Mouse (Mus musculus): ENCODE results near the gene Gse1. TPM values are rescaled to one million over a fixed set of nuclear protein-coding genes. Genes with fewer than 3 reads are reported as not detected.

Gene Gse1
- polyA plus RNA-seq, 1 experiment: 55.9 TPM

DNA sequence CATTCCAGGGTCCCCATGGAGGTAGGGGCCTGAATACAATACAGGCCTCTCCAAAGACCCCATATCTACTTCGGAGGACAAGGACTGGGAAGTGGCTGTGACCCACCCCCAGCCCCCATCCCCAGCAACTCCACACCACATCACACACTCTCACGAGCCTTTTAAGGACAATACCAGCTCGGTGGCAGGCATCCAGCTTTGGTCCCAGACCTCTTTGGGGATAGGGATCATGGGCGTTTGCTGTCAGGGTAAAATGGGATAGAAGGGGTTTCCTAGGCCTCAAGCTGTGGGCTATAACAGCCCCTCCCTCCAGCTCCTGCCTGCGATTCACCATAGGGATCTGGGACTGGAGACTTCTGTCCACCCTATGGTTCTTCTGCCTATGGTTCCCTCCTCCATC lies 36.6 kb upstream of the Gse1 start:
- 66% methylated on average over 5 of the region's 5 CpGs for WGBS

DNA sequence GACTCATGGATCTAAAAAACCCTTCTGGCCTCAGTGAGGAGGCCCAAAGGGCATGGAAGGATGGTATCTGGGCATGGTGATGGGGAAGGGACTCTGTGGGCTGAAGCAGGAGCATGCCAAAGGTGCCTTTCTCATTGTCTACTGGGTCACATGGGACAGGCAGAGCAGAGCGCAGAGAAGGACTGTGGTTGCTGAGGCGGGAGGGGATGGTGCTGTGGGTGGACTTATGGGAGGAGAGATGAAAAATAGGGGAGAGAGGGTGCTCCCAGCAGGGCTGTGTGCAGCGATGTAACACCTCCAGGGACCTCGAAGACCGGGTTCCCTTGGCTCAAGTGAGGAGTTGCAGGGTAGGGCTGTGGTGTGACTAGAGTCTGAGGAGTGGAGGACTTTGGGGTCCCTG lies 36.1 kb upstream of the Gse1 start:
- no peak overlapping the region for H3K27ac ChIP-seq (ENCODE audit: insufficient read depth, low read depth, low read length)
- H3K27me3 ChIP-seq (ENCODE audit: control insufficient read depth, insufficient read depth, low read length): no peaks in the 10 kb centered on the region
- H3K4me3 ChIP-seq (ENCODE audit: low read depth, low read length): no peak overlapping the region
- H3K4me1 ChIP-seq (ENCODE audit: control insufficient read depth, insufficient read depth, insufficient read length, low read length): peaks cover 5% of the 10 kb centered on the region
- H3K36me3 ChIP-seq (ENCODE audit: control insufficient read depth, insufficient read depth, low read length): no peaks in the 10 kb centered on the region
- WGBS: 95% methylated on average over 5 of the region's 5 CpGs
- TF ChIP-seq CTCF (IDR thresholded peaks at IDR 0.05; ENCODE audit: extremely low read depth, insufficient read length, insufficient replicate concordance, low read depth, low read length) (no peak), POLR2A (IDR thresholded peaks at IDR 0.05; ENCODE audit: low read depth, low read length) (no peak)

More for the DNA sequence above, 36.6 kb upstream of the Gse1 start:
- Histone ChIP-seq H3K27me3 (ENCODE audit: control insufficient read depth, insufficient read depth, low read length) (no peaks in the 10 kb centered on the region), H3K36me3 (ENCODE audit: control insufficient read depth, insufficient read depth, low read length) (no peaks in the 10 kb centered on the region), H3K4me3 (ENCODE audit: low read depth, low read length) (no peak overlapping the region), H3K27ac (ENCODE audit: insufficient read depth, low read depth, low read length) (no peak overlapping the region), H3K4me1 (ENCODE audit: control insufficient read depth, insufficient read depth, insufficient read length, low read length) (peaks cover 5% of the 10 kb centered on the region)
- TF ChIP-seq CTCF (IDR thresholded peaks at IDR 0.05; ENCODE audit: extremely low read depth, insufficient read length, insufficient replicate concordance, low read depth, low read length) (no peak), POLR2A (IDR thresholded peaks at IDR 0.05; ENCODE audit: low read depth, low read length) (no peak)

DNA sequence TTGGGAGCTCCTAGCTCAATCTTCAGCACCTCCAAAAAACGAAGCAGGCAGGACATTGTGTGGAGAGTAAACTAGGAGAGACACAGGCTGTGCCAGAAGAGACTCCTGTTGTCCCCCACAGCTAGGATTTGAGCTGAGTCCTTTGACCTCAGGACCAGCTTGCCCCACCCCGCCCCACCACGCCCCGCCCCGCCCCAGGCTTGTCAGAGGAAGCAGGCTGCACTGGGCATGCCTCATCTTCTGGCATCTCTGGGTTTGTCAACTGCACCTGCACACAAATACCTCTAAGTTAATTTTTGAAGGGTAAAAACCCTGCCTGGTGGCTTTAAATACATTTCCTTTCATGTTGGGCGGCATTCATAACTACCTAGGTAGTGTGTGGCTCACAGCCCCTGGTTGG lies 26.9 kb upstream of the Gse1 start:
- no peaks in the 10 kb centered on the region for H3K27me3 ChIP-seq (ENCODE audit: control insufficient read depth, insufficient read depth, low read length)
- TF ChIP-seq CTCF (IDR thresholded peaks at IDR 0.05; ENCODE audit: extremely low read depth, insufficient read length, insufficient replicate concordance, low read depth, low read length): no peak
- TF ChIP-seq POLR2A (IDR thresholded peaks at IDR 0.05; ENCODE audit: low read depth, low read length): no peak
- no peaks in the 10 kb centered on the region for H3K36me3 ChIP-seq (ENCODE audit: control insufficient read depth, insufficient read depth, low read length)
- H3K4me3 ChIP-seq (ENCODE audit: low read depth, low read length): no peak overlapping the region
- H3K27ac ChIP-seq (ENCODE audit: insufficient read depth, low read depth, low read length): no peak overlapping the region
- H3K4me1 ChIP-seq (ENCODE audit: control insufficient read depth, insufficient read depth, insufficient read length, low read length): peaks cover 7% of the 10 kb centered on the region
- 53% methylated on average over 6 of the region's 6 CpGs for WGBS

- Histone ChIP-seq H3K4me3 (ENCODE audit: low read depth, low read length) (no peak overlapping the region), H3K27me3 (ENCODE audit: control insufficient read depth, insufficient read depth, low read length) (no peaks in the 10 kb centered on the region), H3K4me1 (ENCODE audit: control insufficient read depth, insufficient read depth, insufficient read length, low read length) (peaks cover 7% of the 10 kb centered on the region), H3K27ac (ENCODE audit: insufficient read depth, low read depth, low read length) (no peak overlapping the region), H3K36me3 (ENCODE audit: control insufficient read depth, insufficient read depth, low read length) (no peaks in the 10 kb centered on the region)
- TF ChIP-seq CTCF (IDR thresholded peaks at IDR 0.05; ENCODE audit: extremely low read depth, insufficient read length, insufficient replicate concordance, low read depth, low read length) (no peak), POLR2A (IDR thresholded peaks at IDR 0.05; ENCODE audit: low read depth, low read length) (no peak)
- 64% methylated on average over 3 of the region's 3 CpGs for WGBS
These were observed 25.7 kb upstream of the Gse1 start for GRCm38 (mm10) chr8:120202546-120202945.

- H3K4me1 ChIP-seq (ENCODE audit: control insufficient read depth, insufficient read depth, insufficient read length, low read length): peaks cover 7% of the 10 kb centered on the region
- no peak overlapping the region for H3K4me3 ChIP-seq (ENCODE audit: low read depth, low read length)
- no peak overlapping the region for H3K27ac ChIP-seq (ENCODE audit: insufficient read depth, low read depth, low read length)
- no peaks in the 10 kb centered on the region for H3K36me3 ChIP-seq (ENCODE audit: control insufficient read depth, insufficient read depth, low read length)
- H3K27me3 ChIP-seq (ENCODE audit: control insufficient read depth, insufficient read depth, low read length): no peaks in the 10 kb centered on the region
- 39% methylated on average over 7 of the region's 7 CpGs for WGBS
- TF ChIP-seq CTCF (IDR thresholded peaks at IDR 0.05; ENCODE audit: extremely low read depth, insufficient read length, insufficient replicate concordance, low read depth, low read length) (no peak), POLR2A (IDR thresholded peaks at IDR 0.05; ENCODE audit: low read depth, low read length) (no peak)
These were observed 23.4 kb upstream of the Gse1 start for GRCm38 (mm10) chr8:120204736-120205360.

GRCm38 (mm10) chr8:120205916-120206315 lies 22.3 kb upstream of the Gse1 start:
- peaks cover 7% of the 10 kb centered on the region for H3K4me1 ChIP-seq (ENCODE audit: control insufficient read depth, insufficient read depth, insufficient read length, low read length)
- no peaks in the 10 kb centered on the region for H3K36me3 ChIP-seq (ENCODE audit: control insufficient read depth, insufficient read depth, low read length)
- WGBS: 84% methylated on average over 9 of the region's 9 CpGs
- no peak overlapping the region for H3K4me3 ChIP-seq (ENCODE audit: low read depth, low read length)
- H3K27ac ChIP-seq (ENCODE audit: insufficient read depth, low read depth, low read length): no peak overlapping the region
- H3K27me3 ChIP-seq (ENCODE audit: control insufficient read depth, insufficient read depth, low read length): no peaks in the 10 kb centered on the region
- TF ChIP-seq CTCF (IDR thresholded peaks at IDR 0.05; ENCODE audit: extremely low read depth, insufficient read length, insufficient replicate concordance, low read depth, low read length) (no peak), POLR2A (IDR thresholded peaks at IDR 0.05; ENCODE audit: low read depth, low read length) (no peak)

GRCm38 (mm10) chr8:120207364-120207763 lies 20.9 kb upstream of the Gse1 start:
- Histone ChIP-seq H3K27ac (ENCODE audit: insufficient read depth, low read depth, low read length) (no peak overlapping the region), H3K27me3 (ENCODE audit: control insufficient read depth, insufficient read depth, low read length) (no peaks in the 10 kb centered on the region), H3K4me1 (ENCODE audit: control insufficient read depth, insufficient read depth, insufficient read length, low read length) (peaks cover 7% of the 10 kb centered on the region), H3K4me3 (ENCODE audit: low read depth, low read length) (no peak overlapping the region), H3K36me3 (ENCODE audit: control insufficient read depth, insufficient read depth, low read length) (no peaks in the 10 kb centered on the region)
- no peak for TF ChIP-seq POLR2A (IDR thresholded peaks at IDR 0.05; ENCODE audit: low read depth, low read length)
- TF ChIP-seq CTCF (IDR thresholded peaks at IDR 0.05; ENCODE audit: extremely low read depth, insufficient read length, insufficient replicate concordance, low read depth, low read length): no peak
- WGBS: 84% methylated on average over 8 of the region's 8 CpGs
